Mouse (Mus musculus) MEL (cell line): ENCODE data around the gene Pet2. TPM values are rescaled to one million over a fixed set of nuclear protein-coding genes. Genes with fewer than 3 reads are reported as not detected.

ENCODE experiments used
- DNase-seq: peaks from one replicate; pipeline ENCODE4 v3.0.0; 2011; ENCODE audit warnings: low read depth, low spot score
- H3K27ac ChIP-seq: 2 replicates; pipeline ENCODE4 v1.5.1; 2012; ENCODE audit warnings: low read depth, mild to moderate bottlenecking, control low read depth, low read length, moderate library complexity; ENCODE audit not compliant: control insufficient read depth
- H3K27me3 ChIP-seq, 2 experiments: fragments of 150-350 bp in 1 of 2; sonication (generic) in 1 of 2; 2 replicates each; pipeline ENCODE4 v1.6.1; 2012; ENCODE audit warnings: low read length in 2 of 2, mild to moderate bottlenecking in 2 of 2, improper control_type of control experiment in 1 of 2, moderate library complexity in 1 of 2; ENCODE audit not compliant: insufficient read depth in 2 of 2, control insufficient read depth in 1 of 2
- H3K36me3 ChIP-seq, 2 experiments: 2 replicates each; pipeline ENCODE4 v1.6.1; 2012 to 2014; ENCODE audit warnings: low read length in 2 of 2, improper control_type of control experiment in 1 of 2, inconsistent platforms in 1 of 2, mild to moderate bottlenecking in 1 of 2; ENCODE audit not compliant: insufficient read depth in 2 of 2, control insufficient read depth in 1 of 2
- H3K4me1 ChIP-seq, 2 experiments: fragments of 150-350 bp in 1 of 2; sonication (generic) in 1 of 2; 2 replicates each; pipeline ENCODE4 v1.6.1; 2012; ENCODE audit warnings: low read length in 2 of 2, improper control_type of control experiment in 1 of 2, mild to moderate bottlenecking in 1 of 2; ENCODE audit not compliant: insufficient read depth in 2 of 2, control insufficient read depth in 1 of 2
- H3K4me3 ChIP-seq, 2 experiments: fragments of 150-350 bp in 1 of 2; sonication (generic) in 1 of 2; 2 replicates each; pipeline ENCODE4 v1.5.1; 2012; ENCODE audit warnings: low read depth in 2 of 2, low read length in 2 of 2, mild to moderate bottlenecking in 2 of 2, moderate library complexity in 2 of 2, control low read depth in 1 of 2, improper control_type of control experiment in 1 of 2; ENCODE audit not compliant: control insufficient read depth in 1 of 2, insufficient read depth in 1 of 2
- H3K79me2 ChIP-seq: 2 replicates; pipeline ENCODE4 v1.6.1; 2012; ENCODE audit warnings: mild to moderate bottlenecking, low read length, moderate library complexity; ENCODE audit not compliant: control insufficient read depth, poor library complexity, insufficient read depth
- H3K9ac ChIP-seq: 2 replicates; pipeline ENCODE4 v1.6.1; 2012; ENCODE audit warnings: low read depth, mild to moderate bottlenecking, control low read depth, low read length, moderate library complexity; ENCODE audit not compliant: control insufficient read depth, poor library complexity, severe bottlenecking
- H3K9me3 ChIP-seq: fragments of 150-350 bp; sonication (generic); replicated peaks from 2 replicates; pipeline ENCODE4 v1.6.1; 2012; ENCODE audit warnings: mild to moderate bottlenecking, low read length, improper control_type of control experiment, moderate library complexity; ENCODE audit not compliant: insufficient read depth
- E2F4 ChIP-seq: IDR thresholded peaks from 2 replicates; pipeline ENCODE4 v1.6.1; 2011; ENCODE audit warnings: low read depth, low read length, improper control_type of control experiment, borderline replicate concordance
- GATA1 ChIP-seq: IDR thresholded peaks from 2 replicates; pipeline ENCODE4 v1.6.1; 2011; ENCODE audit warnings: low read depth, low read length, improper control_type of control experiment
- KAT2A ChIP-seq: conservative IDR thresholded peaks from 2 replicates; pipeline ENCODE4 v1.6.1; 2012; ENCODE audit warnings: low read depth, low read length, improper control_type of control experiment, inconsistent platforms
- MEF2A ChIP-seq: IDR thresholded peaks from 2 replicates; pipeline ENCODE4 v1.6.1; 2014; ENCODE audit warnings: low read depth, mild to moderate bottlenecking, inconsistent platforms, low read length, improper control_type of control experiment; ENCODE audit not compliant: poor library complexity, insufficient replicate concordance, severe bottlenecking; ENCODE audit errors: extremely low read depth
- MYB ChIP-seq: IDR thresholded peaks from 2 replicates; pipeline ENCODE4 v1.6.1; 2011; ENCODE audit warnings: mild to moderate bottlenecking, low read depth, low read length, improper control_type of control experiment
- NELFE ChIP-seq: IDR thresholded peaks from 2 replicates; pipeline ENCODE4 v1.6.1; 2011; ENCODE audit warnings: low read depth, low read length, improper control_type of control experiment
- POLR2A ChIP-seq, 2 experiments: IDR thresholded peaks; 2 replicates each; pipeline ENCODE4 v1.6.1; 2011 to 2012; ENCODE audit warnings: low read length in 2 of 2, mild to moderate bottlenecking in 2 of 2, control low read depth in 1 of 2, improper control_type of control experiment in 1 of 2, low read depth in 1 of 2, moderate library complexity in 1 of 2; ENCODE audit not compliant: control insufficient read depth in 1 of 2, insufficient read depth in 1 of 2, poor library complexity in 1 of 2
- USF1 ChIP-seq: IDR thresholded peaks from 2 replicates; pipeline ENCODE4 v1.6.1; 2014; ENCODE audit warnings: low read depth, mild to moderate bottlenecking, inconsistent platforms, low read length, improper control_type of control experiment, moderate library complexity
- ZC3H11A ChIP-seq: IDR thresholded peaks from 2 replicates; pipeline ENCODE4 v1.6.1; 2012; ENCODE audit warnings: low read depth, mild to moderate bottlenecking, inconsistent platforms, low read length, improper control_type of control experiment
- ZKSCAN1 ChIP-seq: IDR thresholded peaks from 2 replicates; pipeline ENCODE4 v1.6.1; 2012; ENCODE audit warnings: low read depth, mild to moderate bottlenecking, inconsistent platforms, low read length, improper control_type of control experiment, moderate library complexity
- polyA plus RNA-seq, 2 experiments: library from polyadenylated mRNA; stranded (reverse) in 1 of 2; unstranded in 1 of 2; fragments of >175 nt in 1 of 2; fragments of >200 nt in 1 of 2; gene quantifications; 2 replicates each; pipeline versions ENCODE4 v1.2.1 to v1.2.4; 2012; ENCODE audit warnings: low replicate concordance in 2 of 2, low read depth in 1 of 2; ENCODE audit not compliant: insufficient read length in 2 of 2, insufficient read depth in 1 of 2, missing spikeins in 1 of 2
- total RNA-seq: library from RNA; depleted of rRNA; stranded (reverse); fragments of 300-350 nt; gene quantifications from 2 replicates; pipeline ENCODE4 v1.2.3, GENCODE M21; 2012; rRNA removed

Pet2 gene
- not detected in 2 replicates for total RNA-seq
- not detected for polyA plus RNA-seq

GRCm38 (mm10) chrX:89409589-89409988 lies at the start of gene Pet2:
Pet2 (minus strand) TSS chrX:89409689.
- no peak within 1 kb of the TSS for H3K9ac ChIP-seq
- H3K79me2 ChIP-seq: no peaks in the 10 kb centered on the region
- H3K27me3 ChIP-seq: no peaks in the 10 kb centered on the region
- no peak within 1 kb of the TSS for H3K27ac ChIP-seq
- H3K4me1 ChIP-seq: no peaks in the 10 kb centered on the region
- H3K4me3 ChIP-seq: no peak within 1 kb of the TSS
- no peaks in the 10 kb centered on the region for H3K9me3 ChIP-seq
- TF ChIP-seq KAT2A: no peak
- no peak for TF ChIP-seq USF1
- no peak for TF ChIP-seq POLR2A (IDR thresholded peaks at IDR 0.05; ENCODE audit: control insufficient read depth in 1 of 2, insufficient read depth in 1 of 2, low read depth in 1 of 2, low read length in 2 of 2, poor library complexity in 1 of 2)
- TF ChIP-seq GATA1: no peak
- TF ChIP-seq ZC3H11A: no peak
- no peak for TF ChIP-seq ZKSCAN1
- no peak for TF ChIP-seq NELFE
- no peak for TF ChIP-seq MEF2A
- TF ChIP-seq E2F4: no peak
- TF ChIP-seq MYB: no peak
- H3K36me3 ChIP-seq: no peaks in the 10 kb centered on the region
- DNase-seq: no peak
